Mouse (Mus musculus) granulocyte monocyte progenitor cell, adult 5-6 weeks (primary cell): ENCODE results near the gene Dcun1d2. TPM values are rescaled to one million over a fixed set of nuclear protein-coding genes. Genes with fewer than 3 reads are reported as not detected.

Experiments
- ATAC-seq: replicated peaks from 2 replicates; pipeline ENCODE4 v1.8.0; 2016; ENCODE audit warnings: mild to moderate bottlenecking, moderate TSS enrichment, inconsistent platforms; ENCODE audit not compliant: poor library complexity, severe bottlenecking
- total RNA-seq, 2 experiments: library from RNA; stranded (forward) in 1 of 2; stranded (reverse) in 1 of 2; fragments of 200-712, 200-1000 nt in 1 of 2; fragments of >200 nt in 1 of 2; fragmentation: Nextera tagmentation in 1 of 2; gene quantifications; 2 replicates each; pipeline ENCODE4 v1.2.3; 2014 to 2017

The Dcun1d2 gene
- total RNA-seq, 2 experiments from 2014 or later: 12.4 to 17.3 TPM

- ATAC-seq: no peak
These were observed 20.4 kb downstream of the Dcun1d2 start for GRCm38 (mm10) chr8:13267566-13267965.

GRCm38 (mm10) chr8:13263376-13263775 is 24.6 kb downstream of the Dcun1d2 start:
- ATAC-seq: no peak

- ATAC-seq: peak; percentile 92
These were observed 33.9 kb downstream of the Dcun1d2 start, which contains the start of gene Adprhl1 for GRCm38 (mm10) chr8:13254019-13254418. Adprhl1 (minus strand) TSS chr8:13254162.

GRCm38 (mm10) chr8:13253413-13253812 is 34.5 kb downstream of the Dcun1d2 start:
- no peak for ATAC-seq

- no peak for ATAC-seq
These were observed 35.1 kb downstream of the Dcun1d2 start for GRCm38 (mm10) chr8:13252837-13253236.

- ATAC-seq: no peak
These were observed 43.5 kb downstream of the Dcun1d2 start for GRCm38 (mm10) chr8:13244343-13244880.

- no peak for ATAC-seq
These were observed 44.7 kb downstream of the Dcun1d2 start for GRCm38 (mm10) chr8:13242985-13243870.

- ATAC-seq: no peak
These were observed 47.2 kb downstream of the Dcun1d2 start for GRCm38 (mm10) chr8:13240691-13241090.

GRCm38 (mm10) chr8:13240055-13240454 is 47.9 kb downstream of the Dcun1d2 start:
- no peak for ATAC-seq

GRCm38 (mm10) chr8:13234803-13235202 is 53.1 kb downstream of the Dcun1d2 start:
- no peak for ATAC-seq

GRCm38 (mm10) chr8:13230471-13230870 is 57.5 kb downstream of the Dcun1d2 start:
- no peak for ATAC-seq

GRCm38 (mm10) chr8:13229802-13230201 is 58.1 kb downstream of the Dcun1d2 start:
- no peak for ATAC-seq

- no peak for ATAC-seq
These were observed 58.9 kb downstream of the Dcun1d2 start for GRCm38 (mm10) chr8:13228923-13229610.

- ATAC-seq: no peak
These were observed 60.7 kb downstream of the Dcun1d2 start for GRCm38 (mm10) chr8:13227184-13227583.

GRCm38 (mm10) chr8:13226288-13226687 is 61.6 kb downstream of the Dcun1d2 start:
- ATAC-seq: no peak

GRCm38 (mm10) chr8:13224426-13224825 is 63.5 kb downstream of the Dcun1d2 start:
- no peak for ATAC-seq

GRCm38 (mm10) chr8:13218441-13218840 is 69.5 kb downstream of the Dcun1d2 start:
- ATAC-seq: no peak

- ATAC-seq: no peak
These were observed 69.9 kb downstream of the Dcun1d2 start for GRCm38 (mm10) chr8:13217986-13218385.

GRCm38 (mm10) chr8:13217093-13217492 is 70.8 kb downstream of the Dcun1d2 start:
- ATAC-seq: no peak

- no peak for ATAC-seq
These were observed 71.5 kb downstream of the Dcun1d2 start for GRCm38 (mm10) chr8:13216386-13216785.
